Mouse (Mus musculus): ENCODE data around the gene Dlx1.

The Dlx1 gene

GRCm38 (mm10) chr2:71528014-71528713 is at the start of gene Dlx1:
TSS of gene Dlx1 (plus strand) at chr2:71528113.
- DNase-seq: no peak

- no peak for DNase-seq
Measured at GRCm38 (mm10) chr2:71479917-71480316, 48.0 kb upstream of the Dlx1 start.

DNA sequence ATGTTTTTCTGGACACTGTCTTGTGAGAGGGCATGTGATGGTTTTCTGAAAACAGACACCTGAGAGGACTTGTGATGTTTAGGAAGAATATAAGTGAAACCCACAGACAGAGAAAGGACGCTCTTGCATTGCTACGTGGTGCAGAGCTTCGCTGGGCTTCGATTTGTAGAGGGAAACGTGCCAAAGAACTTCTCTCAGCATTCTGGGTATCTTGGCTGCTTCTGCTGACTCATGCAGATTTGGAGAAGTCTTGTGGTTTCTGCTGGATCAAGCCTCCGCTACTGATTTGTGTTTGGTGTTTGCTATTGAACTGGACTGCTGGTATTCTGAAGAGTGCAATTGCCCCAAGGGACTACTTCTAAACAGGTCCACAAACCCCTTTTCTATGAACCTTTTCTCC is 46.1 kb upstream of the Dlx1 start:
- no peak for DNase-seq

- DNase-seq: no peak
Measured at GRCm38 (mm10) chr2:71483046-71483716, 44.7 kb upstream of the Dlx1 start.

GRCm38 (mm10) chr2:71483717-71484066 is 44.2 kb upstream of the Dlx1 start:
- no peak for DNase-seq

DNA sequence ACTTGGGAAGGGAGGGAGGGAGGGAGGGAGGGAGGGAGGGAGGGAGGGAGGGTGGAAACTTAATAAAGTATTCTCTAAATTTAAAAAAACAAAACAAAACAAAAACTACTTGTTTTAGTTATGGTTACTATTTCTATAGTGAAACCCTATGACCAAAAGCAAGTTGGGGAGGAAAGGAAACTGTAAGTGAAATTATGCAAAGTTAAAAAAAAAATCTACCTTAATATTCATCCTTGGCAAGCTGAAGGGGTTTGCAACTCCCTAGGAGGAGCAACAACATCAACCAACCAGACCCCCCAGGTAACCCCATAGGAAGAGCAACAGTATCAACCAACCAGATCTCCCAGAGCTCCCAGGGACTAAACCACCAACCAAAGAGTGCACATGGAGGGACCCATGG is 36.6 kb upstream of the Dlx1 start:
- DNase-seq: no peak

DNA sequence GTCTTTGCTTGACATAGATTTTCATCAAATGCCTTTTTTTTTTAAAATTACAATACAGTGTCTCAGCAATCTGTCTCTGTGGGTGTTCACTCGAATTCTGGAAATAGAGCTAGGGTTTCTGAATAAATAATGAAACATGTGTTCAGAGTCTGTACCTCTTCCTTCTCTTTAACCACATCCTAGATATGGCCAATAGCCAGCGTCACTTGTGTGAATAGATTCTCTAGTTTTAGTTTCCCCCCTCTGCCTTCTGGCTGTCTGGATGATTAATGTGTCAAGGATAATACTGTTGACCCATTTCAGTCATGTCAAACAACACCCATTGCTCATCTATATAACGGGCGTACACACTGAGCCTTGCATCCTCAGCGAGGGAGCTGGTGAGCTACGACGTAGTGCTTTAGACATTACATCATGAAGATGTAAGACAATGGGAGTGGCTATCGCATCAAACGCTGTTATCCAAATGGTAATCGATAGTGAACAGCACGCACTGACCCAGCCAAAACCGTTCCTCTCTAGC is 34.7 kb upstream of the Dlx1 start:
- DNase-seq: no peak

DNA sequence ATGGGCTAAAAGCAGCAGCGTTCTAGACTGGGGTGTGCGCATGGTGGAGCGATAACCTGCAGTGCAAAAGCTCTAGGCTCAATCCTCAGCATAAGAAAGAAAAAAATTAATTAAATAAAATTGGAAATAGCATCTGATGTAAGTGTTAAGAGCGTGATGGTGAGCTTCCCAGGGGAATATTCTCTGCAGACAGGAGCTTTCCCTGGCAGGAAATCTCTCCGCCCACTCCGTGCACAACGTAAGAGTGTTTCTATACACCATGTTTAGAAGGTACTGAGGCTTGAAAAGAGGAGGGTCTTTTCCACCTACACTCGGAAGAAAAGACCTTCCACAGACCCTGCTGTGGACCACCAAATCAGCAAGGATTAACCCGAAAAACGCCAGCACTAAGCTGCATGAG is 33.4 kb upstream of the Dlx1 start:
- DNase-seq: no peak

DNA sequence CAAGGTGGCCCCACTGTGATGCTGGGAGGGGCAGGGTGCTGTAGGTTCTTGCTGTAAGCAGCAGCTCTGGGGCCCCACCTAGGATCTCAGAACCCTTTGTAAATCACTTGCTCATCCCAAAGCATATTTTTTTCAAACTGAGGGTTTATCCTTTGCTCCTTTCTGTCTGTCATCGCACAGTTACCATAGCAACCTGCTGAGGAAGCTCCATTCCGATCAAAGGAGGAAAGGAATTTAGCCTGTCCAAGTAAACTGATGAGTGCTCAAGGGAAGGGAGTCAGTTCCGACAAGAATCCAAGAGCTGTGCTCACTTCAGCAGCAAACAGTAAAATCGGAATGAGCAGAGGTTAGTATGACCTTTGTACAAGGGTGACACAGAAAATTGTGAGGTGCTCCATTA is 32.9 kb upstream of the Dlx1 start:
- no peak for DNase-seq

DNA sequence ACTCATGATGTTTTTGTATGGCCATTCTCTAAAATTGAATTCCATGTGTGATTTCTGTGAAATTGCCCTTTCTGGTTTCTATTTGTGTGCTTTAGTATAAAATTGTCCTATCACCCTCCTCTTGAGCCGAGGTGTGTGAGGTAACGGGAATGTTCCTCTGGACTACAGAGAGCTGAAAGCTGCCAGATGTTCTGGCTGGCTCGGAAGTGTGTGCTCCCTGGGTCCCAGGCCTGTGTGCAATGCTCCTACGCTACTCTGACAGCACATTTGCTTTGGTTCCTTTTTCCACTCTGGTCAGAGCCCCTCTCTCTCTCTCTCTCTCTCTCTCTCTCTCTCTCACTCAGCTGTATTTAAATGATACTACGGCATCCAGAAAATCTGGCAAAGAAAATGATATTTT is 30.7 kb upstream of the Dlx1 start:
- DNase-seq: no peak

- no peak for DNase-seq
Measured at GRCm38 (mm10) chr2:71499276-71500230, 28.4 kb upstream of the Dlx1 start.

DNA sequence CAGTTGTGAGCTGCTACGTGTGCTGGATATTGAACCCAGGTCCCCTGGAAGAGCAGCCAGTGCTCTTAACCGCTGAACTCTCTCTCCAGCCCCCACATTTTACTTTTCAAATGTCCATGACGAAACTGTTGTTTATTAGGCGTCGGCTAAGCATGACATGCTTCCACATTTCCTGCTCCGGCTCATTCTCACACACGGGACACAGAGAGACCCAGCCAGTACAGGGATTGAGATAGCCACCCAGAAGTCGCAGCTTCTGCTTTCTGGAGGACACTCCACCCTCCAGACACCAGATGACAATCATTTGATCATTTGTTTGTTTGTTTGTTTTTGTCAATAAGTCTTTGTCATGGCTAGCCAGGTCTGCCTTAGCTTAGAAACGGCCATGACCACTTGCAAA is 23.1 kb upstream of the Dlx1 start:
- no peak for DNase-seq

DNA sequence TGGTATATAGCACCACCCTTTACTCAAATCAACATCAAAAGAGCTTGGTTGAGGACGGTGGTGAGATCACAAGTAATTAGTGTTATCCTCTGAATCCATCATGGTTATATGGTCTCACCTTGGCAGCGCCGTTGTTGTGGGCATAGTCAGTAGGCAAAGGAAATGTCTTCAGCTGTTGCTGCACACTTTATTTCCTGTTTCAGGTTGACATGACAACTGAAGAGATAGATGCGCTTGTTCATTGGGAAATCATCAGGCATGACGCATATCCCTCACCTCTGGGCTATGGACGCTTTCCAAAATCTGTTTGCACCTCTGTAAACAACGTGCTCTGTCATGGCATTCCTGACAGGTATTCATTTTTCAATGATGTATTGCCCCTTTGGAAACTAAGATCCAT is 16.7 kb upstream of the Dlx1 start:
- DNase-seq: no peak

GRCm38 (mm10) chr2:71512326-71512725 is 15.6 kb upstream of the Dlx1 start:
- no peak for DNase-seq

GRCm38 (mm10) chr2:71516995-71517394 is 10.9 kb upstream of the Dlx1 start:
- no peak for DNase-seq

DNA sequence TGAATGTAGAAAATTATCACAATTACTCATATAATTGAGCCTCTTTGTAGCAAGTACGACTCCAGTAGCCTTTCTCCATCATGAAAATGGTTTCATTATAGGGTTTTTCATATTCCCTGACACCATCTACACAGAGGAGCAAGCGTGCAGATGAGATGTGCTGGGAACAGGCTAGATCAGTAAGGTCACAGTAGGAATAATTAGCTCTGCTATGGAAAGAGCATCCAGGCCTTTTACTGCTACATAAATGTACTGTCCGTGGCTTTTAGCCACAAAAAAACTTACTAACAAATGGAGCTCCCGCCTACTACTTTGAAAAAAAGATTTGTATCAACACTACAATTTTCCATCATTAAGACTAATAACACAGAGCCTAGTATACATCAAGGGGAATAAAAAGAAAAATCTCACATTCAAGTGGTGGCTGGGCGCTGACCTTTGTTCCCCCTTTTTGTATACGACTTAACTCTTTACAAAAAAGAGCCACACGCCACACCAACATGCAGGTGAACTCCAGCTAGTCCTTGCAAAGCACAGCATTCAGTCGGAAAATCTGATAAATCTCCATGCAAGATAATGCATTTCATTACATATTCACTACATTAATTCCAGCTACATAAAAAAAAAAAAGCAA is 10.3 kb upstream of the Dlx1 start:
- DNase-seq: no peak

DNA sequence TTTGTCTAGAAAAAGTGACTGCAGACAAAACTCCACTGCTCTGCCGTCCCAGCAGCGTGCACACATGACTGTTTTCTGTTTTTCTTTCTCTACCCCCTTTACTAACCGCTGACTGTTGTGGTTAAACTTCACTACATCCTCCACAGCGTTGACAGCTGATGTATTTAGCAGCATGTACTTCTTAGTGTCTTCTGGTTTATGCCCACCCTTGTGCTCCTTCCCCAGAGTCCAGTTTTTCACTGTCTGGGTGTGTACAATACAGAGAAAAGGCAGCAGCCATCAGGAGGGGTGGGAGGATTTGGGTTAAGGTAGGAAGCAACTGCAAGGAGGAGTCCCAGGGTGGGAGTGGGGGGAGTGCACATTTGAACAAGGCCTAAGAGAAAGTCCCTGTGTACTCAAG is 5.0 kb upstream of the Dlx1 start:
- no peak for DNase-seq

- no peak for DNase-seq
Measured at GRCm38 (mm10) chr2:71523431-71523830, 4.5 kb upstream of the Dlx1 start.

- DNase-seq: no peak
Measured at GRCm38 (mm10) chr2:71524763-71525162, 3.1 kb upstream of the Dlx1 start.

- DNase-seq: no peak
Measured at GRCm38 (mm10) chr2:71526595-71527322, 1.2 kb upstream of the Dlx1 start.

DNA sequence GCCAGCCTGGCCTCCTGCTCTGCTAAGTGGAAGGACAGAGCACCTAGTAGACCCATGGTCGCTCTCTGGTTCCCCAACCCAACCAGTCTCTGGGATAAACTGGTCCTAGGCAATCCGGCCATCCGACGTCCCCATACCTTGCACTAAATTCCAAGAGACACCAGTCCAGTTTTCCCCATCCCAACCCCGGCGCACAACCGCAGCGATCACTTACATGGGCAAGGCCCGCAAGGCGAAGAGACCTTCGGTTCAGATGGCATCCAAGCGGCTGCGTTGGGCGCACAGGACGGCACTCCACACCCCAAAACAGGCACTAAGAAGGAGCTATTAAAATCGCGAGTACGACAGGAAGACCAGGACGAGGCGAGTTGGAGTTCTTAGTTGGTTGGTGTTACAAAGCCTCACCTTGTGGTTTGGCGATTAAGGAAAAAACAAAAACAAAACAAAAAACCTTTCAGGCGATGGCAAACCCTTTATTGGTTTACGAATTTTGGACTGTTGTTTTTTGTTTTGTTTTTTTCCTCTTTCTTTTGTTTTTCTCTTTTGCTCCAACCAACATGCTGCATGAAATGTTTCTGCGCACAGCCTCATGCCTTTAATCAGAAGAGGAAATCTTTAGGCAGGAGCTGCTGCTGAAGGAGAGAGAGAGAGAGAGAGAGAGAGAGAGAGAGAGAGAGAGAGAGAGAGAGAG is 445 bp upstream of the Dlx1 start:
- no peak for DNase-seq

All from lung, postnatal 14 days (tissue).